Mouse (Mus musculus) heart, adult 8-10 months (tissue): ENCODE data around the gene Sri. TPM values are rescaled to one million over a fixed set of nuclear protein-coding genes. Genes with fewer than 3 reads are reported as not detected.
"Not testable (repeated sequence)": the region's sequence is repeated elsewhere in the genome, so short reads cannot be mapped to it uniquely, and the experiment has no call there.

Experiments
- DNase-seq: peaks from one replicate; pipeline ENCODE4 v3.0.0; 2022; ENCODE audit warnings: low spot score
- total RNA-seq, 4 experiments: library from RNA; stranded (reverse); gene quantifications; 2 replicates each; pipeline ENCODE4 v1.2.4; 2022

The Sri gene
- 10 to 100 TPM; 68.6 to 86.7 (median 75.1) TPM for total RNA-seq

DNA sequence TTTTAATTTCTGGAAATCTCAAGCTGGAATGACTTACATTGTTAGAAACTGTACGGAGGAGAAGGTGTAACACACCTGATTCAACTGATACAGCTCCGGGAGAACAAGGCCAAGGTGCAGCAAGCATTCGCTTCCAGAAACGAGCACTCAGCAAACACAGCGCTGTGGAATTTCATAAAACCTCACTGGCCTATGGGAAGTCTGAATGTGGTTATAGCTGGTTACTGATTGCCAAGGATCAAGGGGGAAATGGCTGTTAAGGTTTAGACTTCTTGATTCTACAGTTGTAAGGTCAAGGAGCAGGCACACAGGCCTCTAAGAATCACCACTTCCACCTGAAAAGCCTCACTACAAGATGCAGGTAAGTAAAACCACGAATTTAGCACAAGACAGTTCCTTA is at the start of gene Sri:
Sri (plus strand) TSS at position 224 of the 400 bp plus-strand sequence.
- no peak for DNase-seq

DNA sequence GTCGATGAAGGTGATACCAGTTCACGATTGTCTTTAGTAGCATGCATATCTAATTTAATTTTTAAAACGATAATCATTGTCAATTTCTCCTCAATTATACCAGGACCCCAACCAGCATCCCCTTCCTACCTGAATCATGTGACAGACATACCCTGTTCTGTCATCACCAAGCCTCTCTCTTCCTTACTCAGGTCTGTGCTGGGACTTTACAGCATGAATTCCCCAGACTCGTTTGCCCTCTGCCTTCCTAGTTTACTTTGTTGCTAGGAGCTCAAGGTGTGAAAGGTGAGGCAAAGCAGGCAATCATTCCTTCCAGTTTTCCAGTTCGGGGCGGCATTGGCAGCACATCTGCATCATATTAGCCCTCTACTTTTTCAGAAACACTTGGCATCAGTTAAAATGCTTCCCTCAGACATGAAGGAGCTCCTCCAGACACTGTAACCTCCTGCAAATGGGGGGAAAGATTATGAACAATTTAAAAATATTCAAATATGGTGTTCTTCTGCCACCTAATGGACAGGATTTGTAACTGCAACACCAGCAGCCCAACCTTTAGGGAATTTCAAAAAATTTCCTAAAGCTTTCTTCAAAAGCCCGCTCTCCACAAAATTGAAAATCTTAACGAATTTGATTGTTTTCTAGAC is 49.4 kb upstream of the Sri start:
- DNase-seq = no peak

DNA sequence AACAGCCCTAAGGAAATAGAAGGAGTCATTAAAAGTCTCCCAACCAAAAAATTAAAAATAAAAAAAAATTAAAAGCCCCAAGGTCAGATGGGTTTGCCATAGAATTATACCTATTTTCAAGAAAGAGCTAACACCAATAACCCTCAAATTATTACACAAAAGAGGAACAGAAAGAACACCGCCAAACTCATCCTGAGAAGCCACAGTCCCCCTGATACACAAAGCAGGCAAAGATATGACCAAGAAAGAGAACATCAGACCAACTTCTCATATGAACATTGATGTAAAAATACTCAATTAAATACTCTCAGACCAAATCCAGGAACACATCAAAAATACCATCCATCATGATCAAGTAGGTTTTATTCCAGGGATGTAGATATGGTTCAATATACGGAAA is 48.8 kb upstream of the Sri start:
- no peak for DNase-seq

DNA sequence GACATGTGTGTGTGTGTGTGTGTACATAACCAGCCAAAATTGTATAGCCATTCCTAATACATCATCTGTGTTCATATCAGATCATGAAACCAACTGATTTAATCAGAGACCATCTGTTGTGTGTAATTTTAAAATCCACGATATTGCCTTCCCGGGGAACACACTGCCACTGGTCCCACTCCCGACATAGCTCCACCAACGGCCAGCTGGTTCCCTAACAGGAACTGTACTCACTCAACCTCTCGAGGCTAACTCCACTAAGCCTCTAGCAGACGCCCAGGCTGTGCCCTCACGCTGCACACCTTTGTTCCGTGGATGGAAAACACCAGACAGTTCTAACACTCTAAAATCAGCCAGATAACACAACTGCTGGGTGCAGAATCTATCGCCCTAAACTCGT is 45.4 kb upstream of the Sri start:
- DNase-seq = no peak

DNA sequence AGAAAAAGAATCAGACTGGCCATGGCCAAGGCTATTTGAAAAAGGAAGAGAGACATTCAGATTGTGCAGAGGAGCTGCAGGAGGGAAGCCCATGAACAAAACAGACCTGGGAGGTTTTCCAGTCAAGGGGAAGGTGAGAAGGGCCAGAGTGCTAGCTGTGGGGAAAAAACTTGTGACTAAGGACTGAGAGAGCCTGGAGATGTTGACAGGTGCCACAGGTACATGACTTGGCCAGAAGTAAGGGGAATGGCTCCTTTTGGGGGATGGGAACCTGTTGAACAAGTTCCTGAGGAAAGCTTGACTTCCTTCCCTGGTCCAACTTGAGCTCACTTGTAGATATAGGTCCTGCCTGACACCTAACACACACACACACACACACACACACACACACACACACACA is 43.1 kb upstream of the Sri start:
- no peak for DNase-seq

DNA sequence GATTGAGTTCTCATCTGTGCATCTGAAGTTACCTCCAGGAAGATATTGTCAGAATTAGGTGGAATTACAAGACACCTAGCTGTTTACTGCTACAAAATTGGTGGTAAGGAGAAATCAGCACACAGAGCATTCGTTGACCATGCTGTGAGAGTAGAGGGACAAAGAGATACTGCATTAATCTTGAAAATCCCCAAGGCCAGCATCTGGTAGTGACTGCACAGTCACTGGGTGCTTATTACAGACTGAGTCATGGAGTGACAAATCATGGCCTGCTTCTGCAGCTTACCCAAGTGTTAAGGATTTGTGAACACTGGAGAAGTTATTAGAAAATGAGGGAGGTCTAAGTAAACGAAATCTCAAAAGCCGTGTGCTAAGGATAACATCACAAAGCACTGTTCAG is 32.6 kb upstream of the Sri start:
- no peak for DNase-seq

DNA sequence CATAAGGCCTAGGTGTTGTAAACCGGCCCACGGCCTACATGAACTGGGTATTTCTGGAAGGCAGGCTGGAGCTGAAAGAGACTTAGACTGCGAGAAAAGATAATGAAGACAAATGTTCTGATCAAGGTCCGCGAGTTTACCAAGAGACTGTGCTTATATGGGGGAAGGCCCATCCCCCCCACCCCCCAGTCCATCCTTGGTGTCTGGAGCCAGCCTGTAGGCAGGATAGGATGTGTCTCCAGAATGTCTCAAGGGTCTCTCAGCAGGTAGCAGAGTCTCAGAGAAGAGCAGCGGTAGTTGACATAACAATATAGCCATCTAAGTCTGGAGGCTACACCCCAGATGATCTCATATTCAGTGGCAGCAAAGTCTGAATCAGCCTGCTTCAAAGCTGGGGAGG is 11.3 kb upstream of the Sri start:
- DNase-seq = not testable (repeated sequence)

DNA sequence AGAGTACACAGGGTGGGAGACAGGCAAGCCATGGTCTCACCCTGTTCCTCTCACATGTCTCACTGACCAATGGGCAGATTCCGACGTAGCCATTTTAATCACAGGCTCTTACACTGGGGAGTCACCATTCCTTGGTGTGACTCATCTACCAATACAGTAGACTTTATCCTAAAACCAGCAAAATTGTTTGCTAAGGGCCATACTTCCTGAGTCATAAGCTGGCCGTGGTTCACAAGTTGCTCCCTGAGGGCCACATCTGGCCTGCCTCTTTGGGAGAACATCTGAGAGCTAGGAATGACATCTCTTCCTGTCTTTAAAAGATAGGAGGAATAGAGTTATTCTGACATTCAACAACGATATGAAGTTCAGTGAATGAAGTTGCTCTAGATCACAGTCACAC is 7.9 kb downstream of the Sri start:
- DNase-seq = peak; percentile 58

DNA sequence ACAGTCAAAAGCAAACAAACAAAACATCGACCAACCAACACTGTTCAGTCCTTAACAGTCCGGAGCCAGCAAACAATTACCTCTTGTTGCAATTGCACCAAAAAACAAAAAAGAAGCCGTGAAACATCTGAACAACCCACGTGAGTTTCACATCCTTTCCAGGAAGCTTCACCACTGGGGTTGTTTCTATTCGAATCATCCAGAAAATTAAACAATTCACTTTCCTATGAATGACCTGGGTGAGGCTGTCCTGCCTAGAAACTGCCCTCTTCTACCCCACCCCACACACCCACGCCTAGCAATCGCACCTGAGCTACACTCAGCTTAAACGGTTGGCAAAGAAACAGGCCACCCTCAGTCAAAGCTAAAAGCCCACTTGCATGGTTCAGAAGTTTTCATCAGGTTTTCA is 9.8 kb downstream of the Sri start:
- peak; percentile 10 for DNase-seq

DNA sequence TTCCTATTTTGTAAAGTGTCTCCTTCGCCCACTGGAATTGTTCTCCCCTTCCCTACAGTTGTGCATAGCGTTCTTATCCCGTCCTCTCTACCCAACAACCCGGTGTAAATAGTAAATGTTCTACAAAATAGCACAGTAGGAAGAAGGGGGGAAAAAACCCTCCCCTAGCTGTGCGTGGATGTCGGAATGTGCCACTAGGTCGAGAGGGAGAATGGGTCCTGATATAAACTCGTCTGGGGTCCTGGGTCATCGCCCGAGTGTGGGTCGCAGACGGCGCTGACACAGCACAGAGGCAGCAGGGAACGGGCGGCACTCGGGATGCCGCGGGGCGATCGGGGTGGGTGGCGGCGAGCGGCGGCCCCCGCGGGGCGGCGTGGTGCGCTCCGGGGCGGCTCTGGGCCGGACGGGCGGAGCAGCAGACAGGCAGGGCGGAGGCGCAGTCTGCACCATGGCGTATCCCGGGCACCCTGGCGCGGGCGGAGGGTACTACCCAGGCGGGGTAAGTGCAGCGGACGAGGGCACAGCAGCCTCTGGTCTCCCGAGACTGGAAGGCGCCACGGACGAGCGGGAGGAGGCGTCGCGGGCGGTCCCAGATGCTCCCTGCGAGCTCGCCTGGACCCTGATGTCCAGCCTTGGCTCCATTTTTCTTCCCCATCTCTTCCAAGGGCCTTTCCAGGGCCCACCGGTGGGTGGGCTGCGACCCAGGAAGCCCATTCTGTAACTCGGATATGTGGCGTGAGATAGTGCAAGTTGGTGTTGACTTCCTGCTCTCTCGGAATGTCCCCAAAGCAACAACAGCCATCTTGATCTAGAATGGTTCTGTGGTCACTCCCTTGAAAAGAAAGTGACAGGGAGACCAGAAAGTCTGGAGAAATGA is 10.5 kb downstream of the Sri start:
- peak; percentile 74 for DNase-seq

DNA sequence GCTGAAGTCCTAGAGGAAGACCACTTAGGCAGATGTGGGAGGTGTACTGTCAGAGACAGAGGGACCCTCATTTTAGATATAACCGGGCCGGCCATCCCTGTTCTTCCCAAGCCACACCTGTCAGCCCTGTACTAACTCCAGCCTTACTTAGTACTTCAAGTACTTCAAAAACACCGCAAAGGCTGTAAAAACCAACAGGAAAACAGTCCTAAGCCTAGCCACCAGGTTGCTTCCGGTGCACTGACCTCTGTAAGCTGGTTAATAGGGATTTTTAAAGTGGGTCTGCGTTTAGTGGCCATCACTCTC is 11.1 kb downstream of the Sri start:
- peak; percentile 10 for DNase-seq

DNA sequence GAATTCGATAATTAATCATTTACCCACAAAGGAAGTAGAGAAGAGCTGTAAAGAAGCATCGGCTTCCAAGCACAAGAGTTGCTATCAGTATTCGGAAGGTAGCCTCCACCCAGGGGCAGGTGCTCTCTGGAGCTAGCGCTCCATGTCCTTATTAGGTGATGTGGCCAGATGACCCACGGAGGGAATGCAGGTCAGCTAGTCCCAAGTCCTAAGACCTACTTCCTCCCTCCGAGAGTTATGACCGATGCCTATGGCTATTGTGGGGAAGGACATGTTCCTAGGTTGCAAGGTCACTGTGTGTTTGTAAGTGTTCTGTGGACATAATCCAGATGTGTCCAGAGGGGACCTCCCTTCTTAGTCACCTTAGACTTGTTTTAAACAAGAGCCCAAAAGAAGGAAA is 12.2 kb downstream of the Sri start:
- DNase-seq = peak; percentile 16

DNA sequence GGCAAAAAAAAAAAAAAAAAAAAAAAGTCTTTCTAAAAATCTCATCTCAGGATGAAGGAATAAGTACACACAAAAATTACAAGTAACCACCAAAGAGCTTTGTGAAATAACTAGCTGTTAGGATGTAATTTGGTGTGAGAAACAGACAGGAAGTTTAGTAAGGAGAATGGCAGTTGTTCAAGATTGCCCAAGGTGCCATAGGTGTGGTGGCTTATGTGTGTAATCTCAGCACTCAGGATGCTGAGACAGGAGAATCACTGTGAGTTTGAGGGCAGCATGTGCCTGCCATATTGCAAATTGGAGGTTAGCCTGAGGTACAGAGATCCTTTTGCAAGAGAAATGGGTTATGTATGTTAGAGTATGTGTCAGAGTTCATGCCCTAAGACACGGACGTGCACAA is 16.6 kb downstream of the Sri start:
- no peak for DNase-seq

DNA sequence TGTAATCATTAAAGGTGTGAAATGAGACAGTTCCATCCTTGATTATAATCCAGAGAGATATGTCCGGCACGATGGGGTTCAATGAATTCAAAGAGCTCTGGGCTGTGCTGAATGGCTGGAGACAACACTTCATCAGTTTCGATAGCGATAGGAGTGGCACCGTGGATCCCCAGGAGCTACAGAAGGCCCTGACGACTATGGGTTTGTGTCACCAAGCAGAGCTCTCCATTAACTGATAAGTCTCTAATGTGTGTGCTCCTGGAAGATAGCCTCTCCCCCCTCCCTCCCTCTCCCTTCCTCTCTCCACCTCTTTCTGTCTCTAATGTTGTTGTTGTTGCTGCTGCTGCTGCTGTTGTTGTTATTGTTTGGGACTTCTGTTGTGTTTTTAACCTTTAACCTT is 17.3 kb downstream of the Sri start:
- no peak for DNase-seq

DNA sequence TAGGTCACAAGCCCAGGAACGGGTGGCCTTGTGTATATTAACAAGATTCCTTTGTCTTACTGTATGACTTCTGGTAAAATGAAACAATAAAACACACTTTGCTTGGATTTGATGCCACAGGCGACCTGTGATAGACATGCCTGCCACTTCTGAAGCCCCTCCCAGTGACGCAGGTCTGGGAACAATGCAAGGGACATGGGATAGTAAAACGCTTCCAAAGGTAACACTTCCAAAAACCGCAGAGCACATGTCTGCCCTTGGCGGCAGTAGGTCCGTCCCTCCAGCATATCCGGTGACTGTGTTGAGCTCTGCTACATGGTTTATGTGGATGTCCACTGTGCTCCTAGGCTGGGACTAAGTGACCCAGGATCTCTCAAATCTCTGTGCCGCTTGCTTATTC is 27.5 kb downstream of the Sri start:
- no peak for DNase-seq

DNA sequence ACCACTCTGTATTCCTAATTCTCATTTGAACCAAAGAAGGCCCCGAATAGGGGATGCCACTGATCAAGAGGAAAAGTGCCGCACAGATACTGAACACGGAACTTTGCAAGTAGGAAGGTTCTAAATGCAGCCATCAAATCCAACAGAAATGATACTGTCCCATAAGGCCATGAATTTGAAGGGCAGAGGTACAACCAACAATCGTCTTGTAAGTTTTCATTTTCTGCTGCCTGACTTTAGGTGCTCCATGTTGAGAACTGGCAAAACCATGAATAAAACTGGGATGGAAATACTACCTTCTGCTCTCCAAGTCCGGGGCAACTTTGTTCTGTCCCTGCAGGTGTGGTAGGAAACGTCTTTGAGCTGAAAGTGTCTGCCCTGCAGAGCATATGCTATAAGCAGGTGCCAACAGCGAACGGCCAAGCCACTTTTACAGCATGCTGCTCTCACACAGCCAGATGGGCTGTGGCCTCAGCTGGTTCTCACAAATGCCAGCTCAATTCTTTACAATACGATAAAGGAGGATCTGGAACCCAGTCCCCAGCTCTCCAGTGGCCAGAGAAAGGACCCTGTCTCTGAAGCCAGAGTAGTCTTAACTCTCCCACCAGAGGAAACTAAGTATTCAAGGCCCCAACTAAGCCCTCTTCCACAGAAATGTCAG is 28.2 kb downstream of the Sri start:
- DNase-seq = no peak

DNA sequence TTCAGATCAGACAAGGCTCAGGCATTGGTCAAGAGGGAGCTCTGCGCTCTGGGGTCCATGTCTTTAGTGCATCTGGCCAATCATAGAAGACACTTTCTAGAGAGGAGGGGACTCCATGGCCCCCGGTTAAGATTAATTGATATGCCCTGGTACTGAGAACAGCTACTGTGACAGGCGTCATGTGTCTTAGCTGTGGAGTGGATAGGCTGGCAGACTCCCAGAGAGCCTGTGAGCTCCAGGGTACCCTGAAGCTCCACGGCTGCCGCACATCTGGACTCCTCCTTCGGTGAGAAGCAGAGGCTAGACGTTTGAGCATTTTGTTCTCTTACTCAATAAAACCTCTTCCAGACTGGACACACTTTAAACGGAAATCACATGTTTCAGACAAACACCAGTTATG is 31.6 kb downstream of the Sri start:
- DNase-seq = no peak

DNA sequence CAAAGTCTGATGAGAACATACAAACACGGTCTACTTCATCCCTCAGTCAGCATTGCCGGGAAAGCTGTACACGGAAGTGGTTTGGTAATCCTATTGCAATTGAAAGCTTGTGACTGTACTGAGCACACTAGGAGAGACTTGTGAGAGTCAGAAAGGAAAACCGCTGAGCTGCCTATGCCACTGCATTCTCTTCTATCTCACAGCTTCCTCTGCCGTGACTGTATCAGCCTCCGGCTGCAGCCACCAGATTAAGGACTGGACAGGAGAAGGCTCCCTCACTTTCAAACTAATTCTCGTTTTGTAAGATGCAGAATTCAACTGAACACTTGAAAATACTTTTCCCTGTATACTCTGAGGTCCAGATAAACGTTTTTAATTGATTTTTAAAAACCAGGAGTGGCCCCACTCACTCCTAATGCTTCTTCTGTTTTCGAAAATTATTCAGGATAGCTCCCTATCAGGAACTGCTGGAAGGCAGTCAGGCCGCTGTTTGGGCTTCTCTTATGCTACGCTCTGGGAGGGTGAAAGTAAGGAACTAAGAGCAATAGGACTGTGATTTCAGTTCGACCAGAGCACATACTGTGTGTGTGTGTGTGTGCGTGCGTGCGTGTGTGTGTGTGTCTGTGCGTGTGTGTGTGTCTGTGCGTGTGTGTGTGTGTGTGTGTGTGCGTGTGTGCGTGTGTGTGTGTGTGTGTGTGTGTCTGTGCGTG is 37.1 kb downstream of the Sri start:
- DNase-seq = no peak

DNA sequence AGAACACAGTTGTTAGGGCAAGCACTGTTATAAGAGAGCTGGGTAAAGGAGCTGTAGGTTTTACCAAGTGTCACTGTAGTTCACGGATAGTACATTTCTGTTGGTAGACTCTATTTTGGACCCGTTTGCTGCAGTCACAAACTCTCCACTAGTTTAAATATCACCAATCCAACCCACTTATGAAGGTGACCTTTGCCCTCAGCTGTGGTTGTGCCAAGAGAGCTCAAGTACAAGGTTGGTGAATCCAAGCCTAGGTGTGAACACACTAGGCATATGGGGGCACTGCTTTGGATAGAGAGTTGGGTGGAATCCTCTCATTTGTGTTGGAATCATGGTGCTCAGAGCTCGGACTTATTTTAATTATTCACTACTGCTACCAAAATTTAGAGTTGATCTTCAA is 39.8 kb downstream of the Sri start:
- DNase-seq = no peak

DNA sequence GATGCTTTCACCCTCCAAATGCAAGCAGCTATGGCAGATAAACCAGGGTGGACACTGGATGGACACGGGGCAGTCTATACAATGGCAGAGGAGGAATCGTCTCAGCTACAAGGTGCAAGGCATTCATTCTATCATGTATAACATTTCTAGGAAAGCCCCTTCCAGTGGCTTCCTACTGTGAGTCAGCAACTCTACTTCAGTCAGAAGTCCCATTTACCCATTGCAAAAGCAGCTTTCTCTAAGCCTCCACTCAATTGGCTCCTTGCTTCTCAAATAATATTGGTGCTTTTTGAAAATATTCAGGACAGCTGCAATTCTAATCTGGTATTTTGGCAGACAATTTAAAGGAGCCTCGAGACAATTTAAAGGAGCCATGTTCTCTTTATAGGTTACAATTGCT is 42.3 kb downstream of the Sri start:
- no peak for DNase-seq

DNA sequence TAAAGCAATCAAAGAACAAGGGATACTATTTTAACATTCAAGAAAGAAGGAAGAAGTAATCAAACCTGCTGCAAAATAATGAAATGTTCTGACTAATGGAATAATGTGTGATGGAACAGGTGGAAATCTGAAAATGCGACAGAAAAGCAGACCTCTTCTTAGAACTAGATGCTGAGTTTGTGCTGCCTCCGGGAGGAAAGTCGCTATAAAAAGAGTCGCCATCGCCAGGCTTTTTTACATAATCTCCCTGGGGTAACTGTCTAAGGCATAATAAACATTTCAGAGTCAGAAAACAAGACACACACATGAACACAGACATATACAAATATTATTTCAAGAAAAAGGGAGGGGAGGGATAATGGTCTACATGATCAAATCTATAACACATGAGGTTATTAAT is 49.0 kb downstream of the Sri start:
- no peak for DNase-seq

DNA sequence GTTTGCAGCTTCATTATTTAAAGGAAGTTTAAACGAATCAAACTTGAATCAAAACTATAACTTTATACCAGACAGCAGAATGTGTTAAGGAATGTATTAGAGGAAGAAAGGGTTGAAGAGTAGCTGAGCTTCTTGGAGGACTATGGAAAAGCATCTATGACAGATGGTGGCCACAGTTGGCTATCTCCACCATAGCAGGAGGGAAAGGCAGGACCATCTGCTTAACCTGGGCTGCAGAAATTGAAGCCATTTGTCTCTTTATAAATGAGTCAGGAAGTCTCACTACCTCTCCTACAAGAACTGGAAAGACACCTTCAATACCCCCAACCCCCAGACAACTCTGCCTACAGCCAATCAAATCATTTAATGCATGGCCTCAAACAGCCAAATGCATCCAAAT is 49.8 kb downstream of the Sri start:
- DNase-seq = no peak
